Mouse (Mus musculus) neural tube, embryonic 11.5 days (tissue): Measurements from ENCODE around the gene Akain1. TPM values are rescaled to one million over a fixed set of nuclear protein-coding genes. Genes with fewer than 3 reads are reported as not detected.

ENCODE experiments used
- ATAC-seq: fragments of 200-750 bp; cut with Nextera tagmentation; 2 replicates; pipeline ENCODE4 v1.8.0; 2017; ENCODE audit warnings: moderate number of reproducible peaks, mild to moderate bottlenecking, moderate TSS enrichment, moderate library complexity; ENCODE audit not compliant: insufficient read depth, low FRiP score, low TSS enrichment
- DNase-seq: peaks from one replicate; pipeline ENCODE4 v3.0.0-alpha.2; 2015; ENCODE audit warnings: low spot score
- H3K27ac ChIP-seq: fragments of 300-500 bp; sonication (generic); 2 replicates; pipeline ENCODE4 v1.5.1; 2014; ENCODE audit warnings: low read depth, mild to moderate bottlenecking, low read length
- H3K27me3 ChIP-seq: fragments of 300-500 bp; sonication (generic); 2 replicates; pipeline ENCODE4 v1.6.1; 2014; ENCODE audit warnings: mild to moderate bottlenecking, low read length, mixed read lengths; ENCODE audit not compliant: control insufficient read depth, insufficient read depth
- H3K36me3 ChIP-seq: fragments of 300-500 bp; sonication (generic); 2 replicates; pipeline ENCODE4 v1.6.1; 2014; ENCODE audit warnings: mild to moderate bottlenecking, low read length, moderate library complexity, mixed read lengths; ENCODE audit not compliant: control insufficient read depth, insufficient read depth
- H3K4me1 ChIP-seq: fragments of 300-500 bp; sonication (generic); 2 replicates; pipeline ENCODE4 v1.6.1; 2014; ENCODE audit warnings: low read length, mixed read lengths; ENCODE audit not compliant: control insufficient read depth, insufficient read depth
- H3K4me2 ChIP-seq: fragments of 300-500 bp; sonication (generic); 2 replicates; pipeline ENCODE4 v1.6.1; 2014; ENCODE audit warnings: low read depth, mild to moderate bottlenecking, moderate library complexity
- H3K4me3 ChIP-seq: fragments of 300-500 bp; sonication (generic); 2 replicates; pipeline ENCODE4 v1.5.1; 2014; ENCODE audit warnings: low read depth, low read length
- H3K9ac ChIP-seq: fragments of 300-500 bp; sonication (generic); 2 replicates; pipeline ENCODE4 v1.6.1; 2014; ENCODE audit warnings: mild to moderate bottlenecking, low read length
- H3K9me3 ChIP-seq: fragments of 300-500 bp; sonication (generic); 2 replicates; pipeline ENCODE4 v1.6.1; 2016; ENCODE audit warnings: low read length; ENCODE audit not compliant: control insufficient read depth
- WGBS: fragments of 180-500 bp; shearing (Covaris S2); extraction: QIAGEN DNeasy Blood & Tissue Kit; methylation state at CpG from one replicate; pipeline ENCODE4 v1.1.7; 2014; 5-methylcytosine and 5-hydroxymethylcytosine counted together
- polyA plus RNA-seq: library from polyadenylated mRNA; unstranded; fragments of >200 nt; fragmentation: Nextera tagmentation; extraction: Ambion mirVana; gene quantifications from 2 replicates; pipeline ENCODE4 v1.2.1, GENCODE M21; 2014

Akain1 gene
- polyA plus RNA-seq, 1 experiment from 2014 or later, result 0.32 TPM

DNA sequence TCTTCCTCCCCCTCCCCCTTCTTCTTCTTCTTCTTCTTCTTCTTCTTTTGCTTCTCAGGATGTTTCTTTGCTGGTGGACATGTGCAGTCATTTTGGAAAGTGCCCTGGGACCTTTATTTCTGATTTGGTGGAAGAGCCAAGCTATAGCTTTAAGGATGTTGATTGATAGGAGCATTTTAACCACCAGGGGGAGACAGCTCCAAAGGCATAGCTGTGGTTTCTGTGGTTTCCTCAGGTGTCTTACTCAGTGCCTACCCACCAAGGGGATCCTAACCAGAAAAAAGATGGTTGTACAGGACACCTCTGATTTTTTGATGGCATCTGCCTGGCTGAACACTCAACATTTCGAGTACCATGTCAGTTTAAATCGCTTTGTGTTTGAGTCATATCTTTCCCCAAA lies 56.4 kb downstream of the Akain1 start:
- H3K9ac ChIP-seq, result no peak overlapping the region
- H3K4me1 ChIP-seq, result no peaks in the 10 kb centered on the region
- H3K4me2 ChIP-seq, result no peak overlapping the region
- H3K27me3 ChIP-seq, result no peaks in the 10 kb centered on the region
- no peak overlapping the region for H3K4me3 ChIP-seq
- H3K27ac ChIP-seq, result no peak overlapping the region
- no peaks in the 10 kb centered on the region for H3K36me3 ChIP-seq
- WGBS, result 64% methylated on average over 2 of the region's 2 CpGs
- DNase-seq, result no peak
- no peak for ATAC-seq
- no peaks in the 10 kb centered on the region for H3K9me3 ChIP-seq

DNA sequence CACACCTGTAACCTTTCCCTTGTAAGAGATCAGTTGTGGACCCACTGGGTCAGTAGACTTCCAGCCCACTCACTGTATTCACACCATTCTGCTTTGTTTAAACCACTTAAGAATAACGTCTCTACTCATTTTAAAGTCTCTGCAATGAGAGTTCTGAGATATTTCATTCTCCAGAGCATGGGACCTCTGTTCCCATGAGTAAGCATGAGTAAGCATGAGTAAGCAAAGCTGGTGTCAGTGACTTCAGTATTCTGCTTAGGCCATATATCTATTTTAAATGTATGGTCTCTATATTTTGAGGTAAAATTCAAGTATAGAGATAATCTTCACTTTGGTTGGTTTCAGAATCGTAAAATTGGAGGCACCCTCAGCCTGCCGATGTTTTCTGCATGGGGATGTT lies 57.0 kb downstream of the Akain1 start:
- no peak overlapping the region for H3K9ac ChIP-seq
- no peaks in the 10 kb centered on the region for H3K9me3 ChIP-seq
- H3K4me3 ChIP-seq, result no peak overlapping the region
- DNase-seq, result no peak
- H3K27ac ChIP-seq, result no peak overlapping the region
- H3K4me1 ChIP-seq, result no peaks in the 10 kb centered on the region
- no peaks in the 10 kb centered on the region for H3K36me3 ChIP-seq
- H3K4me2 ChIP-seq, result no peak overlapping the region
- no peaks in the 10 kb centered on the region for H3K27me3 ChIP-seq
- no peak for ATAC-seq
- 69% methylated on average over 3 of the region's 3 CpGs for WGBS

DNA sequence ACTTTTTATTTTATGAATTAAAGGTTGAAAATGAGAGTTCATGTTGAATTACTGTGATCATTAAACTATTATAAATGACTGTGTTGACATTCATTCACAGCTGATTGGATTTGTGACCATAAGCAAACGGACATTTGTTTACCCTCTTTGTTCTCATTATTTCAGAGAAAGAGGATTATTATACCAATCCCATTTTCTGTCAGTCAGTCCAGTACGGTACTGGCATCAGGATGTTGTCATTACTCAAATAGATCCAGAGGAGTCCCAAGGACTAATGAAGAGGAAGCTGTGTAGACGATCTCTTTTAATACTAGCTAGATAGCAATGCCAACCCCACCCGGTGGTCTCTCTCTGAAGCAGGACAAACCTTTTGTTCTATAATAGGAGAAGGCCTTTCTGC lies 58.2 kb downstream of the Akain1 start:
- Histone ChIP-seq H3K9ac (no peak overlapping the region), H3K4me3 (no peak overlapping the region), H3K4me1 (no peaks in the 10 kb centered on the region), H3K4me2 (no peak overlapping the region), H3K27ac (no peak overlapping the region), H3K27me3 (no peaks in the 10 kb centered on the region), H3K36me3 (no peaks in the 10 kb centered on the region), H3K9me3 (no peaks in the 10 kb centered on the region)
- no peak for DNase-seq
- WGBS, result 86% methylated on average over 4 of the region's 4 CpGs
- ATAC-seq, result no peak

DNA sequence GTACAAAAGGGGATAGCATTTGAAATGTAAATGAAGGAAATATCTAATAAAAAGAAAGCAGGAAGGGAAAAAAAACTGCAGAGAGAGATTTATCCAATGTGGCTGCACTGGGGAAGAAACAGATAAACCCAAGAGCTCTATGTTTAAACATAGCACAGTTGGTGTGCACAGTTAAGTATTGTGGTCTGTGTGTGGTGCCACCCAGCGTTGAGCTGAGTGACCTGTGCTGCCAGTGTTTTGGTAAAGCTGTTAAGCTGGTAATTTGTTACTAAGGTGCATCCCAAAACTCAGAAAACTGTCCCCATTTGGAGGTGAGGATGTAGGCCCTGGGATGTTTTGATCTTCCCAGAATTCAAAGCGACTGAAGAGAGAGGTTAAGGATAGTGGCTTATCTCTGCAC lies 59.8 kb downstream of the Akain1 start:
- WGBS, result 50% methylated on average over 2 of the region's 2 CpGs
- Histone ChIP-seq H3K4me1 (no peaks in the 10 kb centered on the region), H3K27ac (no peak overlapping the region), H3K9me3 (no peaks in the 10 kb centered on the region), H3K4me2 (no peak overlapping the region), H3K4me3 (no peak overlapping the region), H3K36me3 (no peaks in the 10 kb centered on the region), H3K27me3 (no peaks in the 10 kb centered on the region), H3K9ac (no peak overlapping the region)
- ATAC-seq (no peak), DNase-seq (no peak)

DNA sequence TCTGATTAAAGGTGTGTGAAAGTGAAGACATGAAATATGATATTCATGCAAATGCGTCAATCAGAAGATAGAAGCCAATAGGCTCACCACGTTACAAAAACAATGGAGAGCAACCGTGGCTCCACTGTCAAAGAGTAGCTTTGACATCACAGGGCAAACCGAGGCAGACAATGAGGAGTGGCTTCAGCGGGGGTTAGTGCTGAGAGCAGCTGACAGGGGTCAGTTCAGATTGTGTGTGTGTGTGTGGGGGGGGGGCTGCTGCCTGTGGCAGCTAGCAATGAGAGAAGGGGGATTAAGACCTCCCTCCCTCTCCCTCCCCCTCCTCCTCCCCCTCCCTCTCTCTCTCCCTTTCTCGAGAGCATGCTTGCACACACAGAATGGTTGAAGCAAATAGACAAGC lies 60.3 kb downstream of the Akain1 start:
- no peak overlapping the region for H3K27ac ChIP-seq
- ATAC-seq, result no peak
- 48% methylated on average over 6 of the region's 6 CpGs for WGBS
- no peaks in the 10 kb centered on the region for H3K9me3 ChIP-seq
- no peaks in the 10 kb centered on the region for H3K27me3 ChIP-seq
- no peak overlapping the region for H3K9ac ChIP-seq
- H3K4me3 ChIP-seq, result no peak overlapping the region
- no peaks in the 10 kb centered on the region for H3K4me1 ChIP-seq
- H3K4me2 ChIP-seq, result no peak overlapping the region
- DNase-seq, result no peak
- H3K36me3 ChIP-seq, result no peaks in the 10 kb centered on the region

DNA sequence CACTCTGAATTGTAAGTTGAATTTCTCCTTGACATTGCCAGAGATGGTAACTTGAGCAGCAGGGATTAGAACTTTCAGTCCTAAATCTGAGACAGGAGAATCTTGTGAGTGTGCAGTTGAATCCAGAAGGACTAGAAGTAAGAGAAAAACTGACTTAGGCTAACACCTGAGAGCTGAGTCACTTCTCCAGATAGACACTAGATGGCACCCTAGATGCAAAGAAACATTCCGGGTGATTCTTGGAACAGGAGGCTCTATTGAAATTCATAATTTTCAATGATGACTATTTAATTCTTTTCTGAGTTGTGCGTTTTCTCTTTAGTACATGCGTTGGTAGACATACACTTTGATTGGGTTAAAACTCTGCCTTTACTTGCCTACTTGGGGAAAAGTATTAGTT lies 66.9 kb downstream of the Akain1 start:
- no peaks in the 10 kb centered on the region for H3K9me3 ChIP-seq
- H3K4me3 ChIP-seq, result no peak overlapping the region
- H3K27ac ChIP-seq, result no peak overlapping the region
- H3K4me1 ChIP-seq, result no peaks in the 10 kb centered on the region
- ATAC-seq (no peak), DNase-seq (no peak)
- WGBS, result 53% methylated on average over 3 of the region's 3 CpGs
- H3K36me3 ChIP-seq, result no peaks in the 10 kb centered on the region
- H3K9ac ChIP-seq, result no peak overlapping the region
- no peak overlapping the region for H3K4me2 ChIP-seq
- no peaks in the 10 kb centered on the region for H3K27me3 ChIP-seq

DNA sequence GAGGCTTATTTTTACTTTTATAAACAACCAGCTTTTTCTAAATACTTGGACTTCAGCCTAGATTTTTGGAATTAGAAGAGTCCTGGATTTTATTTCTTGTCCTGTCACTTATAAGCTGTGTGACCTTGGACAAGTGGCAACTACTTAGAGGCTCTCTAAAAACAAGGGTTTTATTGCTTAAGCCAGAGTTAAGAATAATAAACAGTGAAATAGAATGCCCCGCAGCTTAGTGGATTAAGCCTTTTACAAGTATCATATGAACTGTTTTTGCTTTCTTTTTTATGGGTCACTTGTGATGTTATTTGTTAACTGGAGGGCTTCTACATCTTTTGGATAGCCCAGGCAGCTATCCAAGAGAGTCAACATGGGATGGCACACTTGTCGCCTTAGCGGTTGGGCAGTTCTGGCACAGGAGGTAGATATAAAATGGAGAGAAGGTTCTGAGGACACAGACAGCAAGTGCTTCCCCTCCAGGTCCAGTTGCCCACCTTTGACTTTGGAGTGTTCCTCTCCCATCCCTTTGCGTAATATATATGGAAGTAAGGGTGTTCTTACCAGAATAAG lies 77.3 kb downstream of the Akain1 start:
- Histone ChIP-seq H3K9ac (no peak overlapping the region), H3K4me1 (no peaks in the 10 kb centered on the region), H3K4me3 (no peak overlapping the region), H3K27ac (no peak overlapping the region), H3K27me3 (no peaks in the 10 kb centered on the region), H3K9me3 (no peaks in the 10 kb centered on the region), H3K36me3 (no peaks in the 10 kb centered on the region), H3K4me2 (no peak overlapping the region)
- no peak for DNase-seq
- WGBS, result 73% methylated on average over 4 of the region's 4 CpGs
- no peak for ATAC-seq

DNA sequence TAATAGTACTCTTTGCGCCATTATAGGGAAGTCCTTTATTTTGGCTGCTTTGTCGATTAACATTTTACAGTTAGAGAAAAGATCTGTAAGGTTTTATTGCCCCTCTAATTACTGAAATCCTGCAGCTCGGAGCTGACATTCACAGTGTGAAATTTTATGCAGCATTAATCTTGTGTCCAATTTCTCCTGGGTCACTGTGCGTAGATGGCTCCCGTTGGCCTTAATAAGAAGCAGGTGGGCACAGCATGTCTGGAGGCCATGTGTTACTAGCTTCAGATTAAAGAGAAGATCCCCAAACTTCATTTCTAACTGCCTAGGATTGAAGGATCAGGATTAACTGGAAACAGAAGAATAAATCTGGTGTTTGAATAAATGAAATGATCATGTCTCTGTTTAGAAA lies 92.3 kb downstream of the Akain1 start:
- Histone ChIP-seq H3K9ac (no peak overlapping the region), H3K27ac (no peak overlapping the region)

More for the DNA sequence above, 92.3 kb downstream of the Akain1 start:
- Histone ChIP-seq H3K4me1 (no peaks in the 10 kb centered on the region), H3K36me3 (no peaks in the 10 kb centered on the region), H3K4me3 (no peak overlapping the region), H3K9me3 (no peaks in the 10 kb centered on the region), H3K4me2 (no peak overlapping the region), H3K27me3 (no peaks in the 10 kb centered on the region)
- DNase-seq, result peak; percentile 20
- no peak for ATAC-seq
- WGBS, result 32% methylated on average over 5 of the region's 5 CpGs
